Mouse (Mus musculus) lung, adult 10 weeks (tissue): ENCODE results near the gene Calr4. TPM values are rescaled to one million over a fixed set of nuclear protein-coding genes. Genes with fewer than 3 reads are reported as not detected.

Source experiments
- polyA plus RNA-seq: library from polyadenylated mRNA; stranded (reverse); fragments of 350-450 nt; fragmentation: Illumina TruSeq; extraction: RNeasy Lipid Tissue Mini Kit (QIAGEN cat#74804); gene quantifications from one replicate; pipeline ENCODE4 v1.2.3, GENCODE M21; 2014; ENCODE audit warnings: low read depth, low replicate concordance; ENCODE audit not compliant: insufficient read depth

Gene Calr4
- polyA plus RNA-seq = not detected

DNA sequence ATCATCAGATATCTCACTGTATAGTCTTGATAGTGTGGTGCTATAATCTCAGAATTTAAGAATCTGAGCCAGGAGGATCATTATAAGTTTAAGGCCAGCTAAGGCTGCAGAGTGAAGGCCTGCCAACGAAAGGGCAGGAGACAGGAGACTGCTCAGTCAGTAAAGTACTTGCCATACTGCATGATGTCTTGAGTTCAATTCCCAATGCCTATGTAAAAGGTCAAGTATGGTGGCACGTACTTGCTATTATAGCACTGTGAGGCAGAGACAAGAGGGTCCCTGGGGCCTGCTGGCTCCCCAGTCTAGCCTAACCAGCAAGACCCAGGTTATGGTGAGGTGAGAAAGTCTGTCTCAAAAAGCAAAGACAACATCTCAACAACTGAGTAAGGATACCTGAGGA, at the start of gene Calr4:
Gene Calr4, plus strand, starts transcription at position 301 of the 400 bp plus-strand sequence.

DNA sequence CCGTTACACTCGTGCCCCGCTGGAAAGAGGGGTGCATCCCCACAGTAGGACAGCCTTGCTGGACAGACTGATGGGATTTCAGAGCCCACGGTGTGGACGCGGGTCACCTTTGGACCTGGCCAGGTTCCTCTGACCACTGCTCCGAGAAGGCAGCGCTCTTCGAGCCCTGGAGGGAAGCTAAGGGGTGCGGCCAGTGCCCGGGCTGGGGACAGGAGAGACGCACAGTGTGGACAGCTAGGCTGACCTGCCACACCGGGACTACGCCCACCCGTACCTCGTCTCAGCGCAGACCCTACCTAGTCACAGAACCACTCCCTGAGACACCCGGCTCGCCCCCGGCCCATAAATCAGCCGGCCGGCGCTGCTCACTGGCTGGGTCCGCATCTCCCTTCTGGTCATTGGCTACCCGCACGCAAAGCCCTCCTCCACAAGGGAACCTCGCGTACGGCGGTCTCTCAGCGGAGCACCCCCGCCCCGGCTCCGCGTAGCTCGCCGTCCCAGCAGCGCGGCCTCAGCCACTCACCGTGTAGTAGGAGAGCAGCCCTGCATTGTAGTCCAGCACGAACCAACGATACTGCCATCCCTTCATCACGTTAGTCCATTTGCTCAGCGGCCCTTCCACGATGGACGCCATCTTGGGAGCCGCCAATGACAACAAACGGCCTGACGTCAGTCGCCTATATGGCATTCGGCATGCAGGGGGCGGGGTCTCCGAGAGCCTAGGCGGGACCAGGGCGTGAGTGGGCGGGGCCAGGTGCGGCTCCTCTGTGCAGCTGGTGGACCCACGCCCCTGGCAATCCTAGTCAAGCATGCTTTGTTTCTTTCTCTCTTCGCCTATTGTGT, 32.5 kb upstream of the Calr4 start, which contains the start of gene Osbpl9:
Gene Osbpl9, minus strand, starts transcription at position 691 of the 843 bp plus-strand sequence.

DNA sequence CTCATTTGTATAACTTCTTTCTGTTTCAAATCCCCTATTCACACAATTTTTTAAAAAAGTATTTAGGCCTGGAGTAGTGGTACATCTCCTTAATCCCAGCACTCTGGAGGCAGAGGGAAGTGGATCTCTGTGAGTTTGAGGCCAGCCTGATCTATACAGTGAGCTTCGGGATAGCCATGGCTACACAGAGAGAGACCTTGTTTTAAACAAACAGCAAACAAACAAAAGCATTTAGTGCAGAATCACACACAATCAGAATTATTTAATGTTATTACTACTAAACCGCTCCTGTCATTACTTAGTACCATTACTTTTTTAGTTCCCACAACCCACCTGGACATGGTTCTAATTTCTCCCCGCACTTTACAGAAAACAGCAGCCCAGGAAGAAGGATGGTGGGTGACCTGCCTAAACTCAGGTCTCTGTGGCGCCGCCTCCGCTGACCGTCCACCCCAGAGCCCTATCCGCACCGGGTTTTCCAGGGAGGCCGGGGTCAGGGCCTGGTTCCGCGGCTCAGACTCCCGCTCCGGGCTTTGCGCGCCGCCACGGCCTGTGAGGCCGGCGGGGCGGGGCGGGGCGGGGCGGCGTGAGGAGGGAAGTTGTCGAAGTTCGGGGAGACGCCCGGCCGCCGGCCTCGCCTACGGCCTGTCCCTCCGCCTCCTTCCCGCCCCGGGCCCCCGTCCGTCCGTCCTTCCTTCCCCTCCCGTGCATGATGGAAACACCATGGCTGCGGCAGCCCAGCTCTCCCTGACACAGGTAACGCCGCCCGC, 45.6 kb downstream of the Calr4 start, which contains the start of gene Eps15:
Gene Eps15, plus strand, starts transcription at position 580 of the 770 bp plus-strand sequence.

Other genes with a start within 250 kb of the Calr4 start
- gene Nrd1, start 233.8 kb upstream of the Calr4 start, polyA plus RNA-seq = 51.8 TPM
- 85.8 TPM for gene Osbpl9, start 32.2 kb upstream of the Calr4 start, polyA plus RNA-seq
- 34.6 TPM for gene Eps15, start 45.8 kb downstream of the Calr4 start, polyA plus RNA-seq
- gene Ttc39a, start 172.1 kb downstream of the Calr4 start, polyA plus RNA-seq = 8.8 TPM